Mouse (Mus musculus): ENCODE data around the gene Ppp1r12a.

Ppp1r12a gene

GRCm38 (mm10) chr10:108333642-108334041, 171.6 kb downstream of the Ppp1r12a start:
- peak; percentile 37 for DNase-seq (ENCODE audit: low read depth, low spot score)
